Mouse (Mus musculus): ENCODE measurements around the gene Tdrd9.

Gene Tdrd9

DNA sequence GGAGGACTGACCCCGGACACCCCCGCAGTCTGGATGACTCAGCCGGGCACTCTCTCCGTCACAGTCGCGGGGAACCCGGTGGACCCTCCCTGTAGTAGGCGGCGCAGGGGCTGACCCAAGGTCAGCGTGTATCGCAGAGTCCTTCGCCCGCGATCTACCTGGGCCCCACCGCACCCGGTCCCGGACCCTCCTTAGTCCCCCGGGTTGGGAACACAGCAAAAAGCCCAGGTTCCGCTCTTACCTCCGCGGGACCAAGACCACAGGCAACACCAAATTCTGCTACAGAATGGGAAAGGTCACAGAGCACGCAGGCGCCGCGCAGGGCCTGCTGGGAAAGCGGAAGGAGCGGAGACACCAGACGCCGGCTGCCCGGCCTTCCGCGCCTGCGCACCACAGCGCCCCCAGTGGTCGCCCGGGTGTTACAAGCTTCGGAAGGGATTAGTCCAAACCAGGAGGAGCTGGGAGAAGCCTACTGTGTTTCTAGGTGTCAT lies 4.6 kb upstream of the Tdrd9 start, which contains the start of gene Atp5mpl:
Gene Atp5mpl, minus strand, starts transcription at position 295 of the 491 bp plus-strand sequence.
- peak; percentile 96 for DNase-seq

DNA sequence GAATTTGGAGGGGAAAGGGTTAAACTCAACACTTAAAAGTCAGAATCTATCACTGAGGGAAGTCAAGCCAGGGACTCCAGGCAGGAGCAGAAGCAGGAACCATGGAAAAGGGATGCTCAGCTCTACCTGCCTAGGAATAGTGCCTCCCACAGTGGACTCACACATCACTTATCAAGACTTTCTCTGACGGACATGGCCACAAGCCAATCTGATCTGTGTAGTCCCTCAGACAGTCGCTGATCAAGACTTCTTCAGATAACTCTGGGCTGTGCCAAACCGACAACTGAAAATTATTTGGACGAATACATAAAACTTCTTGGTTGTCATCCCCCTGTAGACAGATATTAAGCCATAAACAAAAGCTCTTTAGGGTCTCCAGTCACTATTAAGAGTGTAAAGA lies 1.3 kb upstream of the Tdrd9 start:
- DNase-seq: no peak

DNA sequence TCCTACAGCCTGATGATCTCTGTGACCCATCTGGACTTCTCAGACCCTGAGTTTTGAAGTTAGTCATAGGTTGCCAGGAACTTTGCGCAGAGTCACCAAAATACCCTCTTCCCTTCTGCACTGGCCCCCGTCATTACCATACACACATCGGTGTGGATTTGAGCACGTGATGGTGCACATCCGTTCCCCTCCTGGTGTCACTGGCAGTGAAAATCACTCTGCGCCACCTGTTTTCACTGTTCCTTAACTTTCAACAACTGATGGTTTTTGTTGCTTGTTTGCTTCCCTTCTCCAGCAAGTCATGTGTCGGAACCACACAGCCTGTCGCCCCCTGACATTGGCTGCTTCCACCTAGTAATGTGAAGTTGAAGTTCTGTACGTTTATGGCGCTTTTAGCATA lies 1.1 kb downstream of the Tdrd9 start:
- no peak for DNase-seq

DNA sequence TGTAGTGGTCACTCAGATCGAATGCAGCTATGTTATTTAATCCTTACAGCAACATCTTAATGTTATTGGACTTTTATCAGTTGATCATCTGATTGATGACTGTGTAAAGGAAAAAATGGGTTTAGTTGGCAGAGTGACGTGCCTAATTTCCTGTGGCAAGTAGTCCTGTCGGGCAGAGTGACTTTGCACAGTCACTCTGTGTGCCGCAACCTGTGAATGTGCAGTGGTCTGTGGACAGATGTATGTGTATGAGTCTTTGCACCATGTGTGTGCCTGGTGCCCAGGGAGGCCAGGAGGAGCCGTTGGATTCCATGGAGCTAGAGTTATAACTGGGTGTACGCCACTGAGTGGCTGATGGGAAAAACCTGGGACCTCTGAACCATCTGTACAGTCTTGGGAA lies 3.2 kb downstream of the Tdrd9 start:
- no peak for DNase-seq

DNA sequence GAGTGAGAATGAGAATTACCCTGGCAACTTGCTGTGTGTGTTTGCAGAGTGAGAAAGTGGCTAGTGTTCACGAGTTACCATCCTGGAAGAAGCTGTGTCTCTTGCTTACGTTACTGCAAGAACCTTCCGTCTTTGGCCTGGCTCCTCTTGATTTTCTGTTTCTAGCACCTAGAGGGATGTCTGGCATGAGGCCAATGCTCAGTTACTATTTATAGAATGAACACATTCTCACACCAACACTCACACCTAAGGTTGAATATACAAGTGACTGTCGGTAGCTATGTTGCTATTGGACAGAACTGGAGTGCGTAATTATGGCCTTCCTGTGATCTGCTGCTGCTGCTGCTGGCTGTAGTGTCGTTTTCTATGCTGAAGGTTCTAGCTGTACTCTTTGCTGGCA lies 5.8 kb downstream of the Tdrd9 start:
- peak; percentile 59 for DNase-seq

DNA sequence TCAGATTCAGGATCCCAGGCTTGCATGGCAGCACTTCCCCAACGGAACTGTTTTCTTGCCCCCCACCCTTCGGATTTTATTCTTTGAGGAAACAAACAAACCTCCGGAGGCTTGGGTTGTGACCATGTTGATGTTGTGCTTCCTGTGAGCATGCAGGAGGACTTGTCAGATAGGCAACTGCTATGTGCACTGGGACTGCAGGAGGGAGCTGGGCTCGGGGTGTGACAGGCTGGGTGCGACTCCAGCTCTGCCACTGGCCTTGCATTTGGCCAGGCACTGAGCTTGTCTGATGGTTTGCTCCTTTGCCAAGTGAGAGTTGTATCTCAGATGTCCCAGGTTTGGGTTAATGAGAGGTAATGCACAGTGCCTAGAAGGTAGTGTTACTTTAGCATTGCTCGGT lies 6.9 kb downstream of the Tdrd9 start:
- DNase-seq: no peak

DNA sequence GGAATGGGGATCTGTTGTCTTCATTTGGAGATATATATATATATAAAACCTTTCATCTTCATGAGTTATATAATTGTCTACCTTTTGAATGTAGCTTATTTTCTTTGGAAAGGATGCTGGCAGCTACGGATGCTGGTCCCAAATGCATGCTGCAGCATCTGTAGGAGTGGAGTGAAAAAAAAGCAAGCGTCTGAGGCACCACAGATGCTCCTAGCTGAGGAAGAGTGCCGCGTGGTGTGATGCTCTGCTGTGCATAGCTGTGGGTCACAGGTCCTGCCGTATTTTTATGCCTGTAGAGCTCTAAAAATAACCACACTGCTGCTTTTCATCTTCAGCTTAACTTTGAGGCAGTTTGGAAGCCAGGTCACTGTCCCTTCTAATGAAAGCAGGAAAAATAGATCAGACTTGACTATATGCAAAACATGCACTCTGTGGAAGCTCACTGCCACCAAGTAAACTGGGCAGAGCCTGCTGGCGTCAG lies 9.6 kb downstream of the Tdrd9 start, which contains the start of gene Rd3l:
Gene Rd3l, minus strand, starts transcription at position 431 of the 481 bp plus-strand sequence.
- DNase-seq: no peak

DNA sequence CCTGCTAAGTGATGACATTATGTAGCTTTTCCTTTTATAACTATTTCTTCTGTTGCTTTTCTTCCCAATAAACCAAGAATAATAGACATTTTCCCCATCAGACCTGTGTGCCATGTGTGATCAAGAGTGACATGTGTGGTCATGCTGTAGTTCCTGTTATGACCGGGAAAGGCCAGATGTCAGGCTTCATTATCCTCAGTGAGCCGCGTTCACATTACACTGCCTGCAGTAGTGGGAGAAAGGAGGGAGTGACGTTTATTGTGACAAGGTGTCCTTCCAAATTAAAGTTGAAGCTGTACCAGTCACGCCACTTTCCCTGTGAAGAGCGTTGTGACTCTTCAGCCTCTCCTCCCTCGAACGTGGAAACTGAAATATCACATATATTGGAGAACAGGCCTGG lies 10.5 kb downstream of the Tdrd9 start:
- no peak for DNase-seq

DNA sequence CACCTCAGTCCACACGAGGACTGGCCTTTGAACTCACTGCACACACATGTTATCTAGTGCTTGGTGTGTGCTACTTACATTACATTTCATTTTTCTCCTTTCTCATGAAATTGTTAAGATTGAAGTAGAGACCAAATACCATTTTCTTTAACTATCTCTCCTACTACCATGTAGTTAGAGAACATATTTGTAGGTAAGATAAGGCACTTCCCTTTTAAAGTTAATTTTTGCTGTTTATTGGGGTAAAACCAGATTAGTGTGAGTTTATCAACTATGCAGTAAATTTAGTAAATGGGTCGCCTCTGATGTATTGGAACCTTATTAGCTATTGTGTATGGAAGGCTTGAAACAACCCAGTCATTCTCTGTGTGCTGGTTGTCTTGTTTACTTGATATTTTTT lies 11.8 kb downstream of the Tdrd9 start:
- DNase-seq: no peak

DNA sequence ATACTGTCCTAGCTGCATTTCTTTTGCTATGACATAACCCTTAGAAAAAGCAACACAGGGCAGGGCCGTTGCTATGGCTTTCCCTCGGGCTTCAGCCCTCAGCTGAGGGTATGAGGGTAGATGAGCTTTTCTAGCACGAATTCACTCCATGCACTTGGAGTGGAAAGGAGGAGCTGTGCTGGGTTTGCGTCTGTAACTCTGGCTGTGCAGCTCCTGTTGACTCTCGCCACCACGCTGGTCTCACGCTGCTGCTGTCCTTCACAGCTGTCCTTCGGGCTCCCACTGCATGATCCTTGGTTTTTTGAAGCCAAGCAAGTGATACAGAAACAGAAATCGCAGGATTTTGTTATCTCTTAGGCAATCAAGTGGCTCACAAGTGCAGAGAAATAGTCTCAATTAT lies 15.4 kb downstream of the Tdrd9 start:
- no peak for DNase-seq

DNA sequence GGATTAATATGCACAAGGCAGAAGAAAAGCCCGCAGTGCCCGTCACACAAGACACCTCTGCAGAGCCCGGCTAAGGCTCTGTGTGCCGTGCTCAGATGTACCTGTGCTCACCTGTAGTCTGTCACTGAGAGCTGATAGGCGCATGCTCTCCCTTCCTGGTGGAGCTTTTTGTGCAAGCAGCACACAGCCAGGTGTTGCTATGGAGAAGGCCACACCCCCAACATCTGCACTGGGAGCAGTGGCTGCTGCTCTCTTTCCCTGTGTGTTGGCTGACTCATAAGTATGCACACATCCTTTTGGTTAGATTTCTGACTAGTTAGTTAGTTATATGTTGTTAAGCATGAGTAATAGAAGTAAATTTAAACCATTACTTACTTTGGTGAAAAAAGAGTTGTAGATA lies 21.3 kb downstream of the Tdrd9 start:
- no peak for DNase-seq

DNA sequence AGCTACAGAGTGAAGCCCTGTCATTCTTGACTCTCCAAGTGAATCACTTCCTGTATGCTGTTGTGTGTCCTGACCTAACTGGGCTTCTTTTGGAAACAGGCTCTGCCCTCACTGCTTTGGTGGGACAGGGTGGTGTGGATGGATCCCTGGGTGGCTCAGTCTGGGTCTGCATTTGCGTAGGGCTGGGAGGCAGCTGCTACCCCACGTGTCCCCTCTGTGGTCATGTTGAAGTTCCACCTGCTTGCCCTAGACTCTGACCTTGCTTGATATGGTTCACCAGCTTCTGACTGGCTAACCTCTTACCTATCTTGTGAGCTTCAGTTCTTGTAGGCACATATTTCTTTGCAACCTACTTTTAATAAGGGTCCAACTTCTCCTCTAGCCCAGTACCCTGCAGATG lies 23.8 kb downstream of the Tdrd9 start:
- peak; percentile 77 for DNase-seq

DNA sequence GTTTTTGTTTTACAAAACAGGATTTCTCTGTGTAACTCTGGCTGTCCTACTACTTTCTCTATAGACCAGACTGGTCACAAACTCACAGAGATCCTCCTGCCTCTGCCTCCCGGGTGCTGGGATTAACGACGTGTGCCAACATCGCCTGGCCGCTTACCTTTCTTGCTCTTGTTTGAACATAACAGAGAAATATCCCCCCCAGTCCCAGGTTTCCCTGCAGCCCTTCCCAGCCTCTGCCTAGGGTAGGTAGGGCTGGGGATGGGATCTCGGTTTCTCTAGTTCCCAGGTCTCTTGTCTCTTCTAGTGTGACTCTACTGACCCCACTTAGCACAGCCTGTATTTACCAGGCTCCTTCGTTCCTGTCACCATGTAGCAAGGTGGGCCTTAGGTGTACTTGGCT lies 28.4 kb downstream of the Tdrd9 start:
- DNase-seq: no peak

DNA sequence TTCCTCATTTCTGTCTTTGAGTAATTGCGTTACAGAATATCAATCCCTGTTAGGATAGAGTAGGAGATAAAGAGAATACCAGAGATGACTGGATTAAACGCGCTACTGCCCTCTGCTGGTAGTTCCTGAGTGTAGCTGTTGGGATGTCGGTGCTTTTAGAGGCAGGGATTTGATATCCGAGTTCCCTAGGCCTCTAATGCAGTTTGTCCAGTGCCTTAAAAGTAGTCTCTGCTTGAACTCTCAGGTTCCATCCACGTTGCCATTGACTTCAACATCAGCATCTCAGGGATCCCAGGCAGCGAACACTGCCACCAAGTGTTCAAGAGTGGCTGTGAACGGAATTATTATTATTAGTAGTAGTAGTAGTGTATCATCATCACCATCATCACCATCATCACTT lies 29.9 kb downstream of the Tdrd9 start:
- peak; percentile 80 for DNase-seq

DNA sequence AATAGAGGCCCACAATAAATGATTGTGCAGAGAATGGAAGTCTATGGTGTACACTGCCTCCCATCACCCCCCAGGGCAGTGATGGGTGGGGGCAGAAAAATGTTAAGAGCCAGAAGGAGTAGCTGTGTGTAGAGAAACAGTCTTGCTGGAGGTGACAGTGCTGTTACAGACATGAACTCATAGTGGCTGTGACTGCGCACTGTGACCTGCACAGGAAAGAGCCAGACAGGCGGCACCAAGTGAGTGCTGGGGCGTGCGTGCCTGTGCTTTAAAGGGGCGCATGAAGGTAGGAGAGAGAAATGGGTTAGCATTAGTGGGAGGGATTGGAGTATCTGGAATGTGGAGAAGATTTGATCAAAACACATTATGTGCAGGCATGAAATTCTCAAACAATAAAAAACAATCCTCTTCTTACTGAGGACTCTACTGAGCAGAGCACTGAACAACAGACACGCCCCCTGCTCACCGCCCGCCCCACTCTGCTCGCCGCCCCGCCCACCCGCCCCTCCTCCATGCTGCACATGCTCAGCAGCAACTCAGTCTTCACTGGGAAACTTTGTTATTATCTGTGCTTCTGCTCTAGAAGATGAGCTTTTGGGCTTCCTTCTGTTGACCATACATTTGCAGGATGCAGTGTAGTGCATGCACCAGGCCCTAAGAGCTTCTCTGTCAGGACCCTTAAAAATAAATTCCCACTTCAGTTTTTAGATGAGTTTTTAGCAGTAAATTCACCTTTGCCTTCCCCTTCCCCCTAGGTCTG lies 41.3 kb downstream of the Tdrd9 start:
- DNase-seq: peak; percentile 13

DNA sequence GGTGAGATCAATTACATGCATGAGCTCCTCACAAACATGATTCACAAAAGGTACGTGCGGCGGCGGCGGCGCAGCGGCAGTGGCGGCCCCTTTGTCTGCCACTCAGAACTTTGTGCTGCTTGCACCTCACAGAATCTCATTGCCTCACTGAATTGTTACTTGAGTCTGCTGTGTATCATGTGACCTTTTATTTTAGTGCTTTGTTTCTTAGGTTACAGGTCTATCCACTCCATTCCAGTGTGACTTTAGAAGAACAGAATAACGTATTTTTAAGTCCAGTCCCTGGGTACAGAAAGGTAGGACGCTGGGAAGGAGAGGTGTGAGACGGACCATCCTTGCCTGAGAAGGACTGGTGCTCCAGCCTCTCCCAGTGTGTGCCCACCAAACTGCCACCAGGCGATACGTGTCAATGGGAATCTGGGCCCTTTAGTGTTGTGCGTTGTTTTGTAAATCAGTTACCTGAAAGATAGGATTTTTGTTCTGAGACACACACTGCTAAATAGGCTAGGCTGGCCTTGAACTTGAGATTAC lies 42.0 kb downstream of the Tdrd9 start:
- DNase-seq: no peak

DNA sequence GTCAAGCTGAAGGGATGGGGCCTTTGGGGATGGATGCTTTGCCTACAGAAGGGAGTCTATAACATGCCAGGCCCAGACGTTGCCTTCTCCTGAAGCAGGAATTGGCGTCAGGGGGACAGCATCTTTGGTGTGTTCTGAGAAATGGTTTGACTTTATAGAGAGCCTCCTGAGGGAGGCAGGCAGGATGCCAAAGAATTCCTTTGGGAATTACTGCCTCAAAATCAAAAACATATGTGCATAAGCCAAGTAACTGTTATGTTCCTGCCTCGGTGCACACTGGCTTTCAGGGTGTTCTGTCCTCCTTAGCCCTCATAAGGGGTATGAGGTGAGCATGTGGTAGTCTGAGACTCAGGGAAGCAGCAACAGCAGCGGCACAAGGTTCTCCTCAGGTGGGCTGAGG lies 45.0 kb downstream of the Tdrd9 start:
- DNase-seq: no peak

DNA sequence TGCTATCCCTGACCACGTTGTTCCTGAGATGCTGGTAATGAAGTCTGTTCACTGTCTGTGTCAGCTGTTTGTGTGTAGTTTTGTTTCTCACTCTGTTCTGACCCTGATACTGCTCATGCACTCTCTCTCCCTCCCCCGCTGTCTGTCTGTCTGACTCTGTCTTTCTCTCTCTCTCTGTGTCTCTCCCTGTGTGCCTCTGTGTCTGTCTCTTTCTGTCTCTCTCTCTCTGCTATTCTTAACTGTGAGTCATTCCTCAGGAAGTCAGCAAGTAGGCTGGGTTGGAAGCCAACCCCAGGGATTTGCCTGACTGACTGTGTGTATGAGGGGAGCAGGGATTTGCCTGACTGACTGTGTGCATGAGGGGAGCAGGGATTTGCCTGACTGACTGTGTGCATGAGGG lies 51.9 kb downstream of the Tdrd9 start:
- DNase-seq: no peak

DNA sequence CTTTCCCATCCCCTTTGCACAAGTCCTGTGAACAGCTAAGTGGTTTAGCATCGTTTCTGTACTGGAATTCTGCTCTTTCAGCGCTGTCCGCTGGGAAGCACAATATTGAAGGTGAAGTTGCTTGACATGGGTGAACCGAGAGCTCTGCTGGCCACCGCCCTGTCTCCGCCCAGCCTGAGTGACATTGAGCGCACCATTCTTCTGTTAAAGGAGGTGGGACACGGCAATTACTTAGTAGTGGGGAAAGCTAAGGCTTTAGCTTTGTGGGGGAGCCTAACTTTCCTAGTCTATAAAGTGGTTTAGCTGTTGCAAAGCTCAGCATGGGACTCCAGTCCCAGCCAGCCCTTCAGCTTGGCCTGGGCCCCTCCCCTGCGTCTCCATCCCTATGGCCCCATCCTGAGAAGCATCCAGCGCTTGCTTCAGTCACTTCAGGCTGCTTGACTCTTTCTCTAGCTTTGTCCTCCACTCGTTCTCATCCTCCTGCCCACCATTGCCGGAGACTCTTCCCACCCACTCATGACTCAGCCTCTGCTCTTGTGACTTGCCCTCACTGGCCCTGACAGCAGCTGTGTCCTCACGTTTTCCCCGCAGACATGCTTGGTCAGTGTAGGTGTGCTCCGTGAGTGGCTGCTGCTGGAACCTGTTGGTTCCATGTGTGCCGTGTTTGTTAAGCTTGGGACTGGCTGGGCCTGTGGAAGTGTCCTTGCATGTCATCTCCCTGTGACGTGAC lies 53.4 kb downstream of the Tdrd9 start:
- DNase-seq: no peak

DNA sequence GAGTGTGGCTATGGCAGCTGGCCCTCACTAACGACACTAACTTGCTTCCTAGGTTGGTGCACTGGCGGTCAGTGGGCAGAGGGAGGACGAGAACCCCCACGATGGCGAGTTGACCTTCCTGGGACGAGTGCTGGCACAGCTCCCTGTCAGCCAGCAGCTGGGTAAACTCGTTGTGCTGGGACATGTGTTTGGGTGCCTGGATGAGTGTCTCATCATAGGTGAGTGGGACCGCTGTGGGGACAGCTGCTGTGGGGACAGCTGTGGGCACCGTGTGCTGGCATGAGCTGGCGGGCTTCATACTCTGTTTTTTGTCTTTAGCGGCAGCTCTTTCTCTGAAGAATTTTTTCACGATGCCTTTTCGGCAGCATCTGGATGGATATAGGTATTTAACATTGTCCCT lies 54.1 kb downstream of the Tdrd9 start:
- no peak for DNase-seq

DNA sequence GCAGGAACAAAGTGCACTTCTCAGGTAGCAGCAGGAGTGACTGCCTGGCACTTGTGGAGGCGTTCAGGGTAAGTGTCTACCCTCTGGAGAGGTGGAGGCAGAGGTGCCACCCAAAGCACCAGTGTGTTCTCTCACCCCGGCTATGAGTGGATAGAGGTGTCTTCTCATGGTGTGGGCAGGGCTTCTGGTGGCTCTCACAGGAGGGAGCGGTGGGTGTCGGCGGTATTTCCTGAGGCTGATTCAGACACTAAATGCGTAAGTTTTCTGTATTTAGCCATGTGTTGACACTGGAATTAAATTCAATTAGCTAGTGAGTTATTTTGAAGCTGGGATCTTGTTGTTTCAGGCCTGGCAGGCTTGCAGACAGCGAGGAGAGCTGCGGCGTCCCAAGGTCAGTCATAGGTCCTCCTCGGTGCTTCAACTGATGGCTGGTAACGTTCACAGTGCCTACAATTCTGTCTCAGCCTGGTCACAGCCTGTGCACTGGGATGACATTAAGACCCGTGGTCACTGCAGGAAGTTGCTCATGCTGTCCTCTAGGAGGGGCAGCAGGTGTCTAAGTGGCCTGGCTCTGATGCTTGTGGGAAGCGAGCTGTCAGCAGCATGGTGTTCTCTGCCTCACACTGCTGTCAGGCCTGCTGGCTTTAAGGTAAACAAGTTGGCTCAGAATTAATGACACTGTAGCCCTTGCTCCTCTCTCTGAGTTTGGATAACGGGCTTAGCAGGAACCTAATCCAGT lies 54.7 kb downstream of the Tdrd9 start:
- no peak for DNase-seq

DNA sequence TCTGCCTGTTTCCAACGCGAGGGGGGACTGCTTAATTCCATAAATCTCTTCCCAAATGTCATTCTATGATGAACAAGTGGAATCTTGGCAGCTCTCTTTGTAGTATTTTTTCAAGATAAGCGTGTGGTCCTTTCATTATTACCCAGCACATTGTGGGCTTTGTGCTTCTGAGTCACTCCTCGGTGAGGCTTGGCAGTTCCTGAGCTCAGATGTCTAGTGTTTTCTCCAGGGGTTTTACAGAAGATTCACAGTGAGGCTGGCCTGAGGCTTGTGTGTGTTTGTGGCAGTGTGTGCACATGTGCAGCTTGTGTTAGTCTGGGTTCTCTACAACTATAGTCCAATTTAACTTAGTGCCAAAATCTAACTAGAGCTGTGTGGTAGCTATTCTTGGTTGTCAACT lies 56.0 kb downstream of the Tdrd9 start:
- DNase-seq: no peak

DNA sequence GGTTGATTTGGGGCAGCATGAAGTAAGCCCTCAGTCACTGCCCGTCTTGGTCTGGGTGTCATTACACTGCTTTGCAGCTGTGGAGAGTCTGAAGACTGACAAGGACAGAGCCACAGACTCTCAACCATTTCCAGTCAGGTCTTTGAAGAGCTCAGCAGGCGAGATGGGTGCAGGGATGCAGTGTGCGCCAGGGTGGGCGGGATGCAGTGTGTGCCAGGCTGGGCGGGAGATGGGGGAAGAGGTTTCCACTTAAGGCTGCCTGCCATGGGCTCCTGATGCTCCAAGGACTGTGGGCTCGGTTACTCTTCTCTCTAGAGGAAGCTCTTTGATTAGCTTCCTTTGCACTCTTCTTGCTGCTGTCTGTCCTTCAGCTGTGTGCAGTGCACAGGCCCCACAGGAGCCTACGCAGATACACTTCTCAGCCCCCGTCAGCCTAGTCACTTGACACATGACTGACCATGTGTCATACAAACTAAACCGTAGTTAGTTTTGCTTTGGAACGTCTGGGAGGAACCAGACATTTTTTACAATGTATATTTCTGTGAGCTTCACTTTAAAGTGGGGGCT lies 62.1 kb downstream of the Tdrd9 start:
- DNase-seq: no peak

Data from kidney, adult 9 months (tissue).